Mouse (Mus musculus) testis, adult 2 months (tissue): ENCODE measurements around the gene Taf3.

Experiments
- CTCF ChIP-seq: fragments of 200-500 bp; IDR thresholded peaks from 2 replicates; pipeline ENCODE4 v1.5.1; 2012; ENCODE audit warnings: low read depth, mild to moderate bottlenecking, inconsistent platforms, low read length, moderate library complexity; ENCODE audit not compliant: control insufficient read depth, insufficient read depth, insufficient replicate concordance
- POLR2A ChIP-seq: fragments of 200-500 bp; IDR thresholded peaks from 2 replicates; pipeline ENCODE4 v1.6.1; 2012; ENCODE audit warnings: low read depth, mild to moderate bottlenecking, inconsistent platforms, low read length, moderate library complexity; ENCODE audit not compliant: control insufficient read depth

DNA sequence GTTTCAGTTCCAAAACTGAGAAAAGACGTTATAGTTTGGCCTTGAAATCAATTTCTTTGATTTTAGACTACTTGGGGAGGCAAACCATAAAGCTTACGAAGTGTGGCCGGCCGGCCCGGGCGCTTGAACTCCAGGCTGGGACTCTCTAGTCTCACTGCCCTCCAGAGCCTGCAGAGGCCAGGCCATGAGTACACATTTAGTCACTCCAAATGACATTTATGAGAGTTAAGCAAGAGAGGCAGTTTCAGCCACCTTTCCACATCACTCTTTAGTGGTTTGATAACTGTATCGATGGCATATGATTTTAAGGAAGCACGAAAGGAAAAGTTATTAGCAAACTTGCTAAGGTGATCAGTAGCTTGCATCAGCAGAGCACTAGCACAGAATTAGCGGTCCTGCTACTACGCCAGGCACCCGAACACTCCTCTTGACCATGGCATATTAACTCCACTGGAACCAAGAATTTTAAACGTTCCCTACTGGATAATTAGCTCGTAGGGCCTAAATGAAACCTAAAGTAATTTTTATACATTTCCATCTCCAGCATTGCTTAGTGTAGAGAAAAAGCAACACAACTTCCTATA lies 38.6 kb downstream of the Taf3 start:
- TF ChIP-seq POLR2A (no peak), CTCF (no peak)
